Mouse (Mus musculus) spleen, postnatal 10 days (tissue): ENCODE data around the gene Esyt2.

Experiments used
- DNase-seq, 2 experiments: peaks; one replicate each; pipeline ENCODE4 v3.0.0; 2021 to 2022; ENCODE audit warnings: low spot score in 2 of 2

Esyt2 gene

GRCm38 (mm10) chr12:116354694-116355093 lies 73.7 kb downstream of the Esyt2 start:
- DNase-seq, result no peak

GRCm38 (mm10) chr12:116362091-116362490 lies 81.1 kb downstream of the Esyt2 start:
- no peak for DNase-seq

DNA sequence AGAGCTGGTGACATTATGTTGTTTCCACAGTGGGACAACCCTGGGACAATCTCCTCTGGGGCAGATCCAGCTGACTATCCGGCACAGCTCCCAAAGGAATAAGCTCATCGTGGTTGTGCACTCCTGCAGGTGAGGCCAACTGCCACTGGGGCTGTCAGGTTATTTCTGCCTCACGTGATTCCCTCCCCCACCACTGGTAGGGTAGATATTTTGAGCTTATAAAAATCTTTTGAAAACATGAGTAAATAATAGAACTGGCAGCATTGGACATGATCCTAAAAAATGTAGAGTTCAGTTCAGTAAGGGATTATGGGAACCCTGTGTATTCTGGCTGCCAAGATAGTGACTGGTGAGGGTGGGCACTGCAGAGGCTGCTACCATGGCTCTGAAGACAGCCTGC lies 85.9 kb downstream of the Esyt2 start:
- no peak for DNase-seq

GRCm38 (mm10) chr12:116367346-116367745 lies 86.3 kb downstream of the Esyt2 start:
- DNase-seq, result no peak

DNA sequence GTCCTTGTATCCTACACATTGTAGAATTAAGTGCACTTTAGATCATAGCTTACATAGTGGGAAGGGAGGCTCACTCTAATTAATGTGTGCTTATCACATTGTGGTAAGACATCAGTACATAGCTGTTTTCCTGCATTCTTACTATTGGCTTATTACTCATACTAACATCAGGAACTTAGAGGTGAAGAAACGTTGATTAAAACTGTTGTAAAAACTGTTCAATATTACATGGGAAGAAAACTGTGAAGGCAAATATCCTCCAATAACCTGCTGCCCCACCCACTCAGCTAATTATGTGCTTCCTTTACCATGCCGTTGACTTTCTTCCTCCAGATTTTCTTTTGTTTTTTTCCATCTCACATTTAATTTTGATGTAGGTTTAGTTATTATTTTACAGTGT lies 87.9 kb downstream of the Esyt2 start:
- DNase-seq, result no peak

DNA sequence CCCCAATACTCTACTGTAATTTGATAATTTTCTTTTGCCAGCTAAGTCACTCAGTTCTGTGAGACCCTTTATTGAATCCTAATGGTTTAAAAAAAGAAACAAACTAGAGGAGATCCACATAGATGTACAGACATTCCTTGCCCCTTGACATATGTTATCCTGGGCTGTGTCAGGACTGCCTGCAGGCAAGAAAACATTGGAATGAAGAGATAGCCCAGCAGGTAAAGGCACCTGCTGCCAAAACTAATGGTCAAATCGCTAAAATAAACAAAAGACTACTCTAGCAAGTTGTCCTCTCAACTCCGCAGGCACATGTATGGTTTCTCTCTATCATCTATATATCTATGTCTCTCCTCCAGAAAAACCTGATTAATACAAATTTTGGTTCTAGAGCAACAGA lies 102.1 kb downstream of the Esyt2 start:
- no peak for DNase-seq

DNA sequence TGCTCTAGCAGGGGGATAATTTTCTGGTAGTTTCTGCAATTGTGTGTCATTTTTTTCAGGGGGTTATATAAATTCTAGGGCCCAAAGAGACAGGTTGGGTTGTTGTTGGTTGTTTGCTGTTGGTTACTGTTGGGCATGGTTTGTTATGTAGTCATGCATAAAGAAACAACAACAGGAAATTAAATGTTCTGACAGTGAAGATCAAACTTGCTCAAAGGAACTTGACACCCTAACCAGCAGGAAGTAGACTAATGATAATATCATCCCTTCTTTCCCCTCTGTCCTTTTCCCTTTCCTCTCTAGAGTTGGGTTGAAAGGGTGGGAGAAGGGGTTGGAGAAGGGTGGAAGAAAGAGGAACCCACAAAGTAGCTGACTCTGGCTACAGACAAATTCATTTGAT lies 103.0 kb downstream of the Esyt2 start:
- DNase-seq, result no peak

- no peak for DNase-seq
Observed at GRCm38 (mm10) chr12:116386802-116387201, 105.8 kb downstream of the Esyt2 start.

GRCm38 (mm10) chr12:116389868-116390267 lies 108.9 kb downstream of the Esyt2 start:
- DNase-seq, result no peak

- DNase-seq, result no peak
Observed at GRCm38 (mm10) chr12:116394327-116394726, 113.3 kb downstream of the Esyt2 start.

DNA sequence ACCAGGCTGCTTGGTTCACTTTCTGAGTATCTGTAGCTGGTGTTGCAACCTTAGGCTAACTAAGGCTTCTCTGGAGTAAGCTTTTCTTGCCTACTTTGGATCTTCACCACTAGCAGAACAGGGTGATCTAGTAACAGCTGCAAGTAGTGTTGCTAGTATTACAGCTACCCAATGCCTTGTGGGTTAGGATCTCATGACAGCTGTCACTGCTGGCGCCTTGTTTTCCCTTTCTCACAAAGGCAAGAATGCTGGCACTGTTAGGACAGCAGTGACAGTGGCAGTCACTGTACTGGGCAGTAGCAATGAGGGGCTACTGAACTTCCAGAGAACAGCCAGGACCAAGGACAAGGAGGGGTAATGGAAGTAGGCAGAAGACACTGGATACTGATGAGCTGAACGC lies 114.3 kb downstream of the Esyt2 start:
- no peak for DNase-seq

DNA sequence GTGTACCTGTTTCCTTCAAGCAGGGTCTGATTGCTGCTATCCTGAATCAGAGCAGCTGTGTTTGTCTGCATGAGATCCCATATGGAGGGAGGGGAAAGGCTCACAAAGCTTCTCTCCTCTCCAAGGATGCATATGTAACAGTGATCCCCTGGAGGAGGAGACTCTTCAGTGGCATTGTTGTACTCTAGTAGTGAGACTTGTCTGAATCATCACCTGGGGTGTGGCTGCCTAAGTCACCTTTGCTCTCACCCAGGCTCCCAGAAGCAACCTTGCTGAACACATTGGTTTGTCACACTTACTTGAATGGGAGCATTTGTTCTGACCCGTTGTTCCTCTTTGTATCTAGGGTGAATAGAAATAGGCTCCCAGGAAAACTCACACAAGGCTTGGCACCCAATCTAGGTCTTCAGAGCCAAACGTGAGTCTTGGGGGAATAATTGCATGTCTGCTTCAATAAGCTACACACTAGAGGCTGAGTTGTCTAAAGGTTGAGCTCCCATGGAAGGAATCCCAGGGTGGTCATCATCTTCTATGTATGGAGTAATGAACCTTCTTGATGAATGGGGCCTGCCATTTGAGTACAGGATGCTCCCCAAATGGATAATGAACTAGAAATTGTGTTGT lies 115.2 kb downstream of the Esyt2 start:
- no peak for DNase-seq

GRCm38 (mm10) chr12:116404012-116404679 lies 123.2 kb downstream of the Esyt2 start:
- peak; percentile 23 to 49 for DNase-seq

DNA sequence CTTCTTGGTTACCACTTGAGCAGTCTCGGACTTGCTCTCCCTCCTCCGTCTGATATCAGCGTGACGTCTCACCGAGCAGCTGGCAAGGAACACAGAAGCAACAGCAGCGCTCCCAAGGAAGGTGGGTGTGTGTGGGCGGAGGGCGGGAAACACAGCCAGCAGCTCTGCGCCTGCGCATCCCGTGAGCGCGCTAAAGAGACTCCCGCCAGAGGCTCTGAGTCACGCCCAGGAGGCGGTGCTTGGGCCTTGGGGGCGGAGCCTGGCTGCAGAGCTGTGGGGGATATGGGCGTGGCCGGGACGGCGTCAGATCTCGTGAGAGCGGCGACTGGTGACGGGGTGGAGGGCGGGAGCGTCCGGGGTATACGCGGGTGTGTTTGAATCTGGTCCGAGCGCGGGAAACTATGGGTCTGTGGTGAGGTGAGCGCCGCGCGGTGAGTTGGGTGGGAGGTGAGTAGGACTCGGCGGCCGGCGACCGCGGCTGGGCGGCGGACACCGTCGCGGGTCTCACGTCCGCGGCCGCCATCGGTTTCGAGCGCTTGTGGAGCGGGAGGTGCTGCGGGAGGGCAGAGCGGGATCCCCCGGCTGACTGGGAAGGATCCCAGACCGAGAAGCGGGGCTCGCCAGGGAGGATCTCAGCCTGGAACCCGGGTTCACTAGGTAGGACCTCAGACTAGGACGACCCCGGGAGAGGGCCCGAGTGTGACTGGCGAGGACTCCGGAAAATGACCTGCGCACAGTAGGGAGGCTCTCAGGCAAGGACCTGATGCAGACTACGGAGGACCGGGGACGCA lies 124.2 kb downstream of the Esyt2 start, which contains the start of gene Ncapg2:
Gene Ncapg2, plus strand, starts transcription at position 358 of the 791 bp plus-strand sequence.
- peak; percentile 99 to 100 for DNase-seq

DNA sequence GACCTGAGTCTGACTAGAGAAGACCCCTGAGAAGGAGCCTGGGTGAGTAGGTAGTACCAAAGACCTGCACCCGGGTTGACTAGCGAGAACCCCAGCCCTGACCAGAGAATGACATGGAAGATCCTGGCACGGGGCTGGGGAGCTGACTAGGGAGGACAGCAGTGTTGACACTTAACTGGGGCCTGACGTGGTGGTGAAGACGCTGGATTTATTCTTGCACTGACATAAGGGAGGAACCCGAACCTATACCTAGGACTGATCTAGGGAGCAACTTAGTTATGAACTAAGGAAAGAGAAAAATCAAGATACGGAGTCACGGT lies 124.8 kb downstream of the Esyt2 start:
- DNase-seq, result peak in 1 of 2 experiments; percentile 56

DNA sequence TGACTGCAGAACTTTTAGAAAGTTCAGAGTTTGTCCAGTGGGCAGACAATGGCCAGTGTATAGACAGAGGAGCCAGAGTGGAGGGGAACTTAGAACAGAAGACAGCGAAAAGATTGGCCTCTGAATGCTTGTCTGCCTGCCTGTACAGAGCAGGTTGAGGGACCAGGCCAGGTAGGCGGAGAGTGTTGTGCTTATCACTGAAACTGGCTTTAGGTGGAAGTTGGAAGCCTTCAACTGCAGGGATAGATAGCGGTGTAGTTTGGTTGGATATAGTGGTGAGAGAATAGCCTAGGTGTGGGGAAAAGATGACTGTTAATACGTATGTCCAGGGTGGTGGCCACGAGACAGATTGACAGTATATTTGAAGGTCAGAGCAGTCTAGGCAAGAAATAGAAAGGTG lies 126.9 kb downstream of the Esyt2 start:
- DNase-seq, result no peak

GRCm38 (mm10) chr12:116414941-116415340 lies 133.9 kb downstream of the Esyt2 start:
- no peak for DNase-seq

DNA sequence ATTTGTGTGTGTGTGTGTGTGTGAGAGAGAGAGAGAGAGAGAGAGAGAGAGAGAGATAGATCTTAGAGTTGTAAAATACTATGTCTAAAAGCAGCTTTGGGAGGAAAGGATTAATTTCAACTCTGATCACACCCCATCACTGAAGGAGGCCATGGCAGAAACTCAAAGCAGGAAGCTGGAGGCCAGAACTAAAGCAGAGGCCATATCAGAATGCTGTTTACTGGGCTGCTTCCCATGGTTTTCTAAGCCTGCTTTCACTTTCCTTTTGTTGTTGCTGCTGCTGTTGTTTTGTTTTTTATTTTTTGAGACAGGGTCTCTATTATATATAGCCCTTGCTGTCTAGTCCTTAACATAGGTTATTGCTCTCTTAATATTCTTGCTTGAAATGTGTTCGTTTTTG lies 135.5 kb downstream of the Esyt2 start:
- no peak for DNase-seq

- no peak for DNase-seq
Observed at GRCm38 (mm10) chr12:116421656-116422055, 140.7 kb downstream of the Esyt2 start.

- no peak for DNase-seq
Observed at GRCm38 (mm10) chr12:116425392-116425791, 144.4 kb downstream of the Esyt2 start.

- no peak for DNase-seq
Observed at GRCm38 (mm10) chr12:116433742-116434141, 152.7 kb downstream of the Esyt2 start.

- no peak for DNase-seq
Observed at GRCm38 (mm10) chr12:116435232-116435631, 154.2 kb downstream of the Esyt2 start.

GRCm38 (mm10) chr12:116436125-116436524 lies 155.1 kb downstream of the Esyt2 start:
- DNase-seq, result no peak
